Mouse (Mus musculus) frontal cortex, adult 2 months (tissue): Measurements from ENCODE around the gene Timp2. TPM values are rescaled to one million over a fixed set of nuclear protein-coding genes. Genes with fewer than 3 reads are reported as not detected.
A peak's percentile ranks its signal among the peaks of the same experiment; 100 is the strongest.

Experiments used
- DNase-seq, 2 experiments: peaks; one replicate each; pipeline ENCODE4 v3.0.0; 2022; ENCODE audit warnings: low spot score in 1 of 2; ENCODE audit errors: extremely low spot score in 1 of 2
- polyA plus RNA-seq: library from polyadenylated mRNA; depleted of rRNA; stranded (reverse); fragments of >200 nt; gene quantifications from 2 replicates; pipeline ENCODE4 v1.2.3, GENCODE M21; 2012

The Timp2 gene
- polyA plus RNA-seq, 1 experiment, result 218 TPM

- no peak for DNase-seq
Observed at GRCm38 (mm10) chr11:118298810-118299209, 56.7 kb downstream of the Timp2 start.

- DNase-seq, result no peak
Observed at GRCm38 (mm10) chr11:118297967-118298366, 57.6 kb downstream of the Timp2 start.

GRCm38 (mm10) chr11:118295026-118295425 is 60.5 kb downstream of the Timp2 start:
- DNase-seq, result no peak

DNA sequence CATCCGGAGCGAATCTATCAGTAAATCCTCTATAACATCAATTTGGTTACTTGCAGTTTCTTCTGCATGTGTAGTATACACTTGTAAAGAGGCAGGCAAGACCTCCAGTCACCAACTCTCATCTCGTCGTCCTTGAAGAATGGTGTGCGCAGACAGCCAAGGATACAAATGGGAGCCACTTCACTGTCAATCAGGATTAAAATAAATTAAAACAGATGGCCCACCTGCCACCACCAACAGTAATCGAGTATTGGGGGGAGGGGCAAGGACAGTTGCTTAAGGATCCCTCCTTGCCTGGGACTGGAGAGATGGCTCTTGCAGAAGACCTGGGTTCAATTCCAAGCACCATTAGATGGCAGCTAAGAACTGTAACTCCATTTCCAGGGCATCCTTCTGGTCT is 62.9 kb downstream of the Timp2 start:
- DNase-seq, result no peak

- DNase-seq, result peak; percentile 100
Observed at GRCm38 (mm10) chr11:118289999-118290889, 65.3 kb downstream of the Timp2 start, which contains the start of gene Usp36. Usp36 (minus strand) TSS chr11:118290244.

DNA sequence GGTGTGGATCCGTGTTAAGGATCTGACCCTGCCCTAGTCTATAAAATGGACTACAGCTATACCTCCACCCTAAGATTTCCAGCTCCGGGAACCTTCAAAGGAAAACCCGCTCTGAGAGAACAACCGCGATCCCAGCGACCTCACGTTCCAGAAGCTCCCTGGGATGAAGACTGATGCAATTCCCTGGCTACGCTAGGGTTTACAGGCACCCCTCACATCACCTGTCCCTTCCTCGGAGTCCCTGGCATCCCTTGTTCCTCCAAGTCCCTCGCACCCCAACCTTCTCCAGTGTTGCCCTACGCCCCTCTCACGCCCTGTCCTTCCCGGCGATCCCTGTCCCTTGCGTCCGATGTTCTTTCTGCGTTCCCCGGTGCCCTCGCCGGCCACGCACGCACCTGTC is 66.0 kb downstream of the Timp2 start:
- no peak for DNase-seq

- peak in 1 of 2 experiments; percentile 16 for DNase-seq
Observed at GRCm38 (mm10) chr11:118289037-118289511, 66.5 kb downstream of the Timp2 start.

DNA sequence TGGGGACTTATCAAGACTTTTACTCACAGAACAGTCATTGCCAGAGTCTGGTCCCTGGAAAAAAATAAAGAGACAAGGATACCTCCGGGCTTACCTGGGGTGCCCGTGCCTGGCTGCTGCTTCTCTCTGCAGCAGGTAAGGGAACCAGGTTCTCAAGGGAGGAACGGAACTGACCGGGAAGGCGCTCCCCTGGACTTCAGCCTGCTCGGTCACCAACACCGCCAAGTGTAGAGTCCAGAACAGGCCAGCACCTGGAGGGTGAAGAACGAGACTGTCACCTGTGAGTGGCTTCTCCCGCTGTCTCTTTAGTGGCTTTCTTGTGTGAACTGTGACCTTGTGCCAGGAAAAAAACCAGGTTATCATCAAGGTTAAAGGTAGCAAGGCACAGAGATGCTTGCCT is 68.0 kb downstream of the Timp2 start:
- DNase-seq, result no peak

- no peak for DNase-seq
Observed at GRCm38 (mm10) chr11:118286434-118286833, 69.1 kb downstream of the Timp2 start.

DNA sequence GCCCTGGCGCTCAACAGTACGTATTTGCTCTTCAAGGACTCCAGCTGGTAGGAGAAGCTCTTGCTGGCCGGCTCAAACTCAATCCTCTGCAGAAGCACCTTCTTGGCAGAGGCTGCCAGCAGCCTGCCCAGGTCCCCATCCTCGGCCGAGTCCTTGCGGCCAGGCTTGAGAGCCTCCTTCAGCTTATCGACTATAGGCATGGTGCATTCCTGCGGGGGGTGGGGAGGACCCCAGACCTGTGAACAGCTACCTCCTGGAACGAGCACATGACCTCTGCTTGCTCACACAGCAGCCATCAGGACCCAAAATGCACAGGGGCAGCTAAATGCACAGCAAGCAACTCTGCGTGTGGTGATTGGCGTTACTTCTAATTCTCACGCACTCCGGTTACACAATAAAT is 69.7 kb downstream of the Timp2 start:
- DNase-seq, result no peak

GRCm38 (mm10) chr11:118280218-118280617 is 75.3 kb downstream of the Timp2 start:
- DNase-seq, result no peak

GRCm38 (mm10) chr11:118276328-118276727 is 79.2 kb downstream of the Timp2 start:
- peak in 1 of 2 experiments; percentile 28 for DNase-seq

DNA sequence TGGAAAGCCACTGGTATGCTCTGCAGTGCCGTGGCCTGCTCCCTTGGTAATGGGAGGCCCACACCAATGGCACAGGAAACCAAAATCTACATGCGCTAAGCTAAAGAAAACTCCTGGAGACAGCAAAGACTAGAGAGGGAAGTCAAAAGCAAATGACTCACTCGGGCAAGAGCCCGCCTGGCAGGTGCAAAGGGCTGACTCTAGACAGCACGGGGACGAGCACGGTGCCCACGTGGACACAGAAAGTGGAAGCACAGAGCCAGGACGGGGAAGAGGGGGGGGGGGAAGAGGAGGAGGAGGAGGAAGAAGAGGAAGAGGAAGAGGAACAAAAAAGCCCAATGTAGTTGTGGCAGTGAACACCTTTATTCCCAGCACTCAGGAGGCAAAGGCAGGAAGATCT is 80.4 kb downstream of the Timp2 start:
- DNase-seq, result no peak

GRCm38 (mm10) chr11:118269827-118270226 is 85.7 kb downstream of the Timp2 start:
- peak in 1 of 2 experiments; percentile 59 for DNase-seq

- no peak for DNase-seq
Observed at GRCm38 (mm10) chr11:118266666-118267046, 88.9 kb downstream of the Timp2 start.

DNA sequence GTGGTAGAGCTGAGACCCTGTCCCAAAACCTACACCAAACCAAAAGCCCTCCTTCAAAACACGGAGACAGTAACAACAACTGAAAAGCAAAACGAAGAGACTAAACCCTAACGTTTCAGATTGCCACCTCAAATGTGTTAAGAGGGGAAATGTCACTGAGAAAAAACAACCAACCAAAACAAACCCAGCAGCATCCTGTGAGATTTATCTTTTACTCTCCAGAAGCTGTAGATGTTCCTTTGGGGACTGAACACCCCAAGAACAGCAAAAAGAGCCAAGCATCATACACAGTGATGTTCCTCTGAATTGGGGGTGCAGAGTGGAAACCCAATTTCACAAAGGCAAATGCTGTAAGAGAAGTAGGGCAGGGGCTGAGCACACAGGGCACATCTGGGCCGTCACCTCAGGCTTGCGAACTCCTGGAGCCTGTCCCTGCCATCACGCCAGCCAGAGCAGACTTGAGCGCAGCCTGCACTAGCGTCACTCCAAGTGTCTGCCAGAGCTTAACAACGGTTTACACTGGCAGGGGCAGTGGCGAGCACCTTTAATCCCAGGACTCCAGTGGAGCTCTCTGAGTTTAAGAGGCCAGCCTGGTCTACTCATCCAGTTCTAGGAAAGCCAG is 89.4 kb downstream of the Timp2 start:
- no peak for DNase-seq

DNA sequence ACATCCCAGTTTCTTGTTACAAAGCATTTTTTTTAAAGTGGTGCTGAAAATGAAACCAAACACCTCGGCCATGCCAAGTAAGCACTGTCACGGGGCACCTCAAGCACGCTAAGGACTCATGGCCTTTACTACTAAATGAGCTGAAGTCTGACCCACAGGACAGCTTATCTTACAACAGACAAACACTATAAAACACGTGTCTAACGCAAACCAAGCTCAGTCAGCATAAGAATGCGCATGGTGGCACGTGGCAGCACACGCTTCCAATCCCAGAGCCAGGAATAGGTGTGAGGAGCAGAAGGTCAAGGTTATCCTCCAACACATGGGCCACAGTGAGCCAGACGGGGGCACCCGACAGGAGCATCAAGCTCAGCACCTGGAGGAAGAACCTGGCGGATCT is 89.9 kb downstream of the Timp2 start:
- DNase-seq, result no peak

- DNase-seq, result peak in 1 of 2 experiments; percentile 31
Observed at GRCm38 (mm10) chr11:118263146-118263545, 92.4 kb downstream of the Timp2 start.

DNA sequence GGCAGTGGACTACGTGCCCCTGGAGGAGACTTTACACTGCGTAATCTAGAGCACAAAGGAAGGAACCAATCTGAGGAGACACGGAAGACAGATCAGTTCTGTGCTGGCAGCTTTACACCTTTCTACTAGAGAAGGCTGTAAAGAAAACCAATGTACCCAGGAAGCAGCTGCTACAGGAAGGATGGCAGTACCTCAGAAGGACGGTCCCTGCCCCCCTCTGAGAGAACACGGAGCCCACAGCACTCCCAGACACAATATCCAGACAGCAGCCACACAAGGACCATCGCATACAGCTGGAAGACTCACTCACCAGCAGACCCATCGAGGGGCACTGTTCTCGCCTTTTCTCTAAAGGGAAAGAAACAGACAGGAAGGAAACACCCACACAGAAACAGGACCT is 95.5 kb downstream of the Timp2 start:
- no peak for DNase-seq

DNA sequence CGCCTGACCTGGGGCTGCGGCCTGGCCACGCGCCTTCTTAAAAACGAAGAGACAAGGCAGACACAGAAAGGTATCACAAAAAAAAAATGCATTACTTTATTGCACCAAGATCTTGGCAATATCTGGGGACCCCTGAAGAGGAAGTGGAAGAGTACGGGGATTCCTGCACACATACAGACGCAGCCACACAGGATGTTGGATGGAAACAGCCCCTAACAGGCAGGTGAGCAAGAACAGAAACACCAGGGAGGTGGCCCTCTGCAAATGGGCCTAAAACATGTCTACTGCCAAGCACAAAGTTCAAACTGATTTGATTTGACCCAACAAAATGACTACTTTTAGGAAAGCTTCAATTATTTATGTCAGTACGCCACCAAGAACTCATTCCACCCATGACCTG is 96.0 kb downstream of the Timp2 start:
- DNase-seq, result no peak

- DNase-seq, result no peak
Observed at GRCm38 (mm10) chr11:118256371-118256770, 99.2 kb downstream of the Timp2 start.
